Mouse (Mus musculus): ENCODE data around the gene Hoxa13.

Gene Hoxa13

DNA sequence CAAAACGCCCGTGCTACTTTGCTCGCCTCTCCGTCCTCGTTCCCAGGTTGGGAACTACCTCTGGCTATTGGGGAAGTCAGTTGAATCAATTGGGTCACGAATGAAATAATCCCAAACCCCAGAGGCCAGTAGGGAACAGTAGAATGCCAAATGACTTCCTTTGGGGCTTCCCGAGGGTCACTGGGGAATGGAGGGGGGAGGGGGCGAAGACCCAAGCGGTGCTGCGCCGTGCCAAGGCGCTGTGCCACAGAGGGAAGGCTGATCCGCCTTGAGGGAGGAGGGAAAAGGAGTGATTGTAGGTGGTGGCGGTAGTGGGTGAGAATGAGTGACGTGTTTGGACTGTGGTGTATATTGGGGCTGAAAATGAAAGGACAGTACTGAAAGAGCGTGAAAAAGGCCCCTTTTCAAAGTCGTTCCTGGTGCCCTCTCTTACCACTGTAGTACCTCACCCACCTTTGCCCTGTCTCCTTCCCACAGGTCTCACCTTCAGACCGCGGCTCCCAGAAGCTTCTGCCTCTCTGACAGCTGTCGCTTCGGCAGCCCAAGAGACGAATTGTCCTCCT is 48.0 kb downstream of the Hoxa13 start:
- no peak for DNase-seq (ENCODE audit: low read depth, low spot score)

DNA sequence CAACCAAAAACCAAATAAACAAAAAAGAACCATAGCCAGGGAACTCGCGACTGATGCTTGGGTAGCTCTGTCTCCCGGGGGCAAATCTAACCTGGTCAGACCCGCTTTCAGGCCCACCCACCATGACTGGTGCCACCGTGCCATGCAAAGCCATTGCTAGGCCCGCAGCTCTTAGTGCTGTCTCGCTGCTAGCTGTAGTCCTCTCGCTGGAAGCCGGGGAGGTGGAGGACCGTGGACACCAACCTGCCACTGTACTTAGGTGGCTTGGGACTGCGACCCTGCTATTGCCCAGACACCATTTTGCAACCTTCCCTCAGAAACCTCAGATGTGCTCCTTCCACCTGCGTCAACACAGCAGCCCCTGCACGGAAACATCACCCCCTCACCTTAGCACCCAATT is 48.7 kb downstream of the Hoxa13 start:
- DNase-seq (ENCODE audit: low read depth, low spot score) = no peak

DNA sequence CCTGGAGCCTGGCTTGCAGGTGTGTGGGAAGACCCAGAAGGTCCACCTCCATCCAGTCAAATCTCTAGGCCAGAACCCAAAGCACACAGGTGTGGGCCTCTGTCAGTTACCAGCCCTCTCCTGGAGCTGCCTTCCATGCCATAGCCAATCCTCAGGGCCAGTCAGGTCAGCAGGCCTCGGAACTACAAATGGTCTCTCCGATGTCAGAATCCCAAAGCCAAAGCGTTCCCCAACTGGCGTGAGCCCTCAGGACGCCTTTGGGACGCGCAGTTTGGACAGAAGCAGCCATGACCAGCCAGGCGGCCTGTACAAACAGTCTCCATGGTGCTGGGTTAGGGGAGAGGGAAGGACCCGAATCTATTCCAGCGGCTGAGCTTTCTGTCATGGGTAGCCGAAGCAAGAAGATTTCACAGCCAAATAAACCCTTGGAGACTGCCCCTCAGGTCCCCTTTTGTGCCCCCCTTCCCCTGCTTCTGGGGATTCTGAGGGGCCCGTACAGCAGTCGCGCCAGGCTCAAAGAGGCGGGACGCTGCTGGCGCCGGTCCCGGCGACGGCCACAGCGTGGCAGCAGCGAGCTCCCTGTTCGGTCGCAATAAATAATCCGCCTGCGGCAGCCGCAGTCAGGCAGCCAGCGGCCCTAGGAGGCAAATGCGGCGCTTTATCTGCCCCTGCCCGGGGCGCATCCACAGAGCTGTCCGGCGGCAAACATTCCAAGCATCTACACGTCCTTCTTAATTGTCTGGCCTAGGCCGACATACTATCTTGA is 49.3 kb downstream of the Hoxa13 start:
- no peak for DNase-seq (ENCODE audit: low read depth, low spot score)

DNA sequence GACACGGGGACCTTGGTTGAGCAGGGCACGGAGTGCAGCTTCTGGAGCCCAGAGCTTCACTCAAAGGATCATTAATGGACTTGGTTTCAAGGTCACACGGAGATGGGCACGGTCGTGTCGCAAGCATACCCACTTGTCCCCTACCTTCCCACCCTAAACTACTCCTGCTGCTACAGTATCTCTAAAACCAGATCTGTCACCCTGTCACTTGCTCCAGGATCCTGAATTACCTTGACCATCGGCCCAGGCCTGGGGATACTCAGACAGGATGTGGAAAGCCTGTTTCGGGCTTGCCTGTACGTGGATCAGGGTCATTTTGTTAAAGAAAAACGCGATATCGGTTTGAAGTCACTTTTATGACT is 51.0 kb downstream of the Hoxa13 start:
- no peak for DNase-seq (ENCODE audit: low read depth, low spot score)

DNA sequence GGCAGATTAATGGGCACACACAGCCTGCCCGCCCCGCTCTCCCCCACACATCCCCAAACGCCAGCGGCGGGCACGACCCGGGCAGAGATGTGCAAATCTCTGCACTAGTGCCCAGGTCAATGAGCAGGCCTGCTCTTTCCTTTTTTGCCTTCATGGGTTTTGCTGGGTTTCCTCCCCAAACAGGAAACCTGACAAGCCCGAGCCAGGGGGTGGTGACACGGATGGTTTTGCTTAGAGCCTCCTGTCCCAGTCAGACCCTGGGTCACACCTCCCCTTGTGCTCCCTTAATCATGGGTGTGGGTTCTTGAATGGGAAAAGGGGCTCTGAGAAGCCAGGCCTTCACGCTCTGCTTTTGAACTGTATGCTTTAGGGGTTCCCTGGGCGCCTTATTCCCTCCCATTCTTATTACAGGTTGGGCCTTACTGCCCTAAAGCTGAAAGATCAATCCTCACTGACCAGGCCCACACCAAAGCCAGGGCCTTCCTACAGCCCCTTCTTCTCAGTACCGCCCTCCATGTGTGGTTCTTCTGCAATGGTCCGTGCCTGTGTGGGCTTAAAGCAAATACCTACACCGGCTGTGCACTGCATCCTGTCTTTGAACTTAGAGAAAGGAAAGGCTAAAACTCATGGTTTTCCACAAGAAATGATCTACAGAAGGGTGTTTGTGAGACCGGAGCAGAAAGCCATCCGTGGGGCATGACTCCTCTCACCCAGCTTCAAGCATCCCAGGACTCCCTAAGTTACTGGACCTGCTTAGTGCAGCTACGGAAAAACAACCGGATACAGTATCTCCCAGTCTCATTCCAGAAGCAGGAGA is 51.6 kb downstream of the Hoxa13 start:
- DNase-seq (ENCODE audit: low read depth, low spot score) = no peak

DNA sequence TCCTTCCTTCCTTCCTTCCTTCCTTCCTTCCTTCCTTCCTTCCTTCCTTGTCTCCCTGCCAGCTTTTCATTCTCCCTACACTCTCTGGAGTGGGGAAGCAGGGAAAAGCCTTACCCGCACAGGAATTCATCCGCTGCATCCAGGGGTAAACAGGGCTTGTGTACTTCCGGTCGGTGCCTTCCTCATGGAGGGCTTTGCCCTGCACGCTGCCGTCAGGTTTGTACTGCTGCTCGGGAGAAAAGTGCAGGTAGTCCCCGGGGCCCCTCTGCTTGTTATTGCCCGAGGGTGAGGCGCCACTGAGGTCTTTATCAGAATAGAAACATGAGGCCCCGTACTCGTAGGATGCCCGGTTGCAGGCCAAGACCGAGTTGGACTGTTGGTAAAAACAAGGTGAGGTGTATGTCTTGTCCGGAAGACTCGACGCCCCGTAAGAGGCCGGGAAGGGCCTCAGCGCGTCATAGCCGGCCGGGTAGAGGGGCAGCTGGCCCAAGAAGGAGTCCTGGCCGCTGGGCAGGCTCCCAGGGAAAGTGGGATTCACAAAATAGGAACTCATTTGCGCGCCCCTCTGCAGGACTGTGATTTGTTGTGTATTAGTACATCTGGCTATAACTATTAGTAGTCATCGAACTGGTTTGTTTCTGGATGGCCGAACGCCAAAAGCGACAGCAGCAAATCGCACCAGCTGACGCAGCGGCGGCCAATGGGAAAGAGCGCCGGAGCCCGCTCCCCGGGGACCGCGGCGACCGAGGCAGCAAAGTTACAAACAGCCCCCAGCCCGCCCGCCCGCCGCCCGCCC is 52.4 kb downstream of the Hoxa13 start, which contains the start of gene Hoxa6:
Hoxa6 (minus strand) TSS at position 651 of the 796 bp plus-strand sequence.
- no peak for DNase-seq (ENCODE audit: low read depth, low spot score)

Measured in telencephalon, adult 2 months (tissue).